Mouse (Mus musculus): Measurements from ENCODE around the gene Olfr1228. TPM values are rescaled to one million over a fixed set of nuclear protein-coding genes. Genes with fewer than 3 reads are reported as not detected.
A peak's percentile ranks its signal among the peaks of the same experiment; 100 is the strongest.

Olfr1228 gene
- not detected in 2 replicates for polyA plus RNA-seq (2012; ENCODE audit: insufficient read depth, insufficient read length, missing spikeins)

- no peak within 1 kb of the TSS for H3K27ac ChIP-seq (ENCODE audit: insufficient read depth, low read depth, low read length)
- H3K4me3 ChIP-seq (ENCODE audit: insufficient read depth, low read length), result no peak within 1 kb of the TSS
- TF ChIP-seq POLR2A (IDR thresholded peaks at IDR 0.05; ENCODE audit: borderline replicate concordance, low read depth, low read length) (no peak), CTCF (IDR thresholded peaks at IDR 0.05; ENCODE audit: low read depth, low read length) (no peak)
- H3K4me1 ChIP-seq (ENCODE audit: control insufficient read depth, insufficient read depth, low read length), result no peaks in the 10 kb centered on the region
Observed at GRCm38 (mm10) chr2:89253962-89254361, at the start of gene Olfr1228. Gene Olfr1228, minus strand, starts transcription at chr2:89254062.

GRCm38 (mm10) chr2:89297168-89297567 lies 43.3 kb upstream of the Olfr1228 start, which contains the start of gene Olfr1230:
Gene Olfr1230, minus strand, starts transcription at chr2:89297268.
- H3K4me3 ChIP-seq (ENCODE audit: insufficient read depth, low read length), result no peak within 1 kb of the TSS
- TF ChIP-seq POLR2A (IDR thresholded peaks at IDR 0.05; ENCODE audit: borderline replicate concordance, low read depth, low read length), result no peak
- no peak for TF ChIP-seq CTCF (IDR thresholded peaks at IDR 0.05; ENCODE audit: low read depth, low read length)
- H3K27ac ChIP-seq (ENCODE audit: insufficient read depth, low read depth, low read length), result peak within 1 kb of the TSS; percentile 84
- H3K4me1 ChIP-seq (ENCODE audit: control insufficient read depth, insufficient read depth, low read length), result peaks cover 9% of the 10 kb centered on the region

- no peaks in the 10 kb centered on the region for H3K4me1 ChIP-seq (ENCODE audit: control insufficient read depth, insufficient read depth, low read length)
- no peak for TF ChIP-seq POLR2A (IDR thresholded peaks at IDR 0.05; ENCODE audit: borderline replicate concordance, low read depth, low read length)
- no peak for TF ChIP-seq CTCF (IDR thresholded peaks at IDR 0.05; ENCODE audit: low read depth, low read length)
- no peak within 1 kb of the TSS for H3K27ac ChIP-seq (ENCODE audit: insufficient read depth, low read depth, low read length)
- H3K4me3 ChIP-seq (ENCODE audit: insufficient read depth, low read length), result no peak within 1 kb of the TSS
Observed at GRCm38 (mm10) chr2:89287914-89288313, 34.1 kb upstream of the Olfr1228 start, which contains the start of gene Olfr1229. Gene Olfr1229, minus strand, starts transcription at chr2:89288014.

- Histone ChIP-seq H3K27ac (ENCODE audit: insufficient read depth, low read depth, low read length) (no peak within 1 kb of the TSS), H3K4me1 (ENCODE audit: control insufficient read depth, insufficient read depth, low read length) (peaks cover 9% of the 10 kb centered on the region), H3K4me3 (ENCODE audit: insufficient read depth, low read length) (no peak within 1 kb of the TSS)
- TF ChIP-seq POLR2A (IDR thresholded peaks at IDR 0.05; ENCODE audit: borderline replicate concordance, low read depth, low read length) (no peak), CTCF (IDR thresholded peaks at IDR 0.05; ENCODE audit: low read depth, low read length) (no peak)
Observed at GRCm38 (mm10) chr2:89199948-89200347, 53.9 kb downstream of the Olfr1228 start, which contains the start of gene Olfr1226. Gene Olfr1226, minus strand, starts transcription at chr2:89200048.

Other genes starting within 250 kb of the Olfr1228 start
- not detected in 2 replicates for gene Olfr1215, start 247.1 kb downstream of the Olfr1228 start, polyA plus RNA-seq (2012; ENCODE audit: insufficient read depth, insufficient read length, missing spikeins)
- gene Olfr1216, start 235.7 kb downstream of the Olfr1228 start, polyA plus RNA-seq (2012; ENCODE audit: insufficient read depth, insufficient read length, missing spikeins), result not detected in 2 replicates
- gene Olfr1217, start 222.0 kb downstream of the Olfr1228 start, polyA plus RNA-seq (2012; ENCODE audit: insufficient read depth, insufficient read length, missing spikeins), result not detected in 2 replicates
- gene Olfr1218, start 192.9 kb downstream of the Olfr1228 start, polyA plus RNA-seq (2012; ENCODE audit: insufficient read depth, insufficient read length, missing spikeins), result not detected in 2 replicates
- 0.37 TPM in 1 of 2 replicates, not detected in the other for gene Olfr1219, start 170.5 kb downstream of the Olfr1228 start, polyA plus RNA-seq (2012; ENCODE audit: insufficient read depth, insufficient read length, missing spikeins)
- gene Olfr1220, start 147.2 kb downstream of the Olfr1228 start, polyA plus RNA-seq (2012; ENCODE audit: insufficient read depth, insufficient read length, missing spikeins), result not detected in 2 replicates
- gene Olfr1221, start 136.8 kb downstream of the Olfr1228 start, polyA plus RNA-seq (2012; ENCODE audit: insufficient read depth, insufficient read length, missing spikeins), result not detected in 2 replicates
- not detected in 2 replicates for gene Olfr1222, start 121.0 kb downstream of the Olfr1228 start, polyA plus RNA-seq (2012; ENCODE audit: insufficient read depth, insufficient read length, missing spikeins)
- not detected in 2 replicates for gene Olfr1223, start 102.5 kb downstream of the Olfr1228 start, polyA plus RNA-seq (2012; ENCODE audit: insufficient read depth, insufficient read length, missing spikeins)
- not detected in 2 replicates for gene Olfr1224-ps1, start 90.0 kb downstream of the Olfr1228 start, polyA plus RNA-seq (2012; ENCODE audit: insufficient read depth, insufficient read length, missing spikeins)
- not detected in 2 replicates for gene Olfr1225, start 79.4 kb downstream of the Olfr1228 start, polyA plus RNA-seq (2012; ENCODE audit: insufficient read depth, insufficient read length, missing spikeins)
- gene Olfr1226, start 54.0 kb downstream of the Olfr1228 start, polyA plus RNA-seq (2012; ENCODE audit: insufficient read depth, insufficient read length, missing spikeins), result not detected in 2 replicates
- not detected in 2 replicates for gene Olfr1229, start 34.0 kb upstream of the Olfr1228 start, polyA plus RNA-seq (2012; ENCODE audit: insufficient read depth, insufficient read length, missing spikeins)
- gene Olfr1230, start 43.2 kb upstream of the Olfr1228 start, polyA plus RNA-seq (2012; ENCODE audit: insufficient read depth, insufficient read length, missing spikeins), result not detected in 2 replicates
- not detected in 2 replicates for gene Olfr1231, start 53.0 kb upstream of the Olfr1228 start, polyA plus RNA-seq (2012; ENCODE audit: insufficient read depth, insufficient read length, missing spikeins)
- not detected in 2 replicates for gene Olfr1232, start 75.6 kb upstream of the Olfr1228 start, polyA plus RNA-seq (2012; ENCODE audit: insufficient read depth, insufficient read length, missing spikeins)
- not detected in 2 replicates for gene Olfr1233, start 88.3 kb upstream of the Olfr1228 start, polyA plus RNA-seq (2012; ENCODE audit: insufficient read depth, insufficient read length, missing spikeins)
- not detected in 2 replicates for gene Olfr1234, start 110.8 kb upstream of the Olfr1228 start, polyA plus RNA-seq (2012; ENCODE audit: insufficient read depth, insufficient read length, missing spikeins)
- not detected in 2 replicates for gene Olfr1238, start 155.6 kb upstream of the Olfr1228 start, polyA plus RNA-seq (2012; ENCODE audit: insufficient read depth, insufficient read length, missing spikeins)
- gene Olfr1239, start 166.3 kb upstream of the Olfr1228 start, polyA plus RNA-seq (2012; ENCODE audit: insufficient read depth, insufficient read length, missing spikeins), result not detected in 2 replicates
- not detected in 2 replicates for gene Olfr1240, start 188.9 kb upstream of the Olfr1228 start, polyA plus RNA-seq (2012; ENCODE audit: insufficient read depth, insufficient read length, missing spikeins)
- gene Olfr1241, start 233.1 kb upstream of the Olfr1228 start, polyA plus RNA-seq (2012; ENCODE audit: insufficient read depth, insufficient read length, missing spikeins), result not detected in 2 replicates
- gene Olfr1242, start 244.3 kb upstream of the Olfr1228 start, polyA plus RNA-seq (2012; ENCODE audit: insufficient read depth, insufficient read length, missing spikeins), result not detected in 2 replicates

All from bone marrow macrophage, adult 2 months (primary cell).